Mouse (Mus musculus) testis, postnatal 14 days (tissue): ENCODE results near the gene Bmi1.

Source experiments
- DNase-seq: peaks from one replicate; pipeline ENCODE4 v3.0.0; 2021; ENCODE audit warnings: low spot score

The Bmi1 gene

DNA sequence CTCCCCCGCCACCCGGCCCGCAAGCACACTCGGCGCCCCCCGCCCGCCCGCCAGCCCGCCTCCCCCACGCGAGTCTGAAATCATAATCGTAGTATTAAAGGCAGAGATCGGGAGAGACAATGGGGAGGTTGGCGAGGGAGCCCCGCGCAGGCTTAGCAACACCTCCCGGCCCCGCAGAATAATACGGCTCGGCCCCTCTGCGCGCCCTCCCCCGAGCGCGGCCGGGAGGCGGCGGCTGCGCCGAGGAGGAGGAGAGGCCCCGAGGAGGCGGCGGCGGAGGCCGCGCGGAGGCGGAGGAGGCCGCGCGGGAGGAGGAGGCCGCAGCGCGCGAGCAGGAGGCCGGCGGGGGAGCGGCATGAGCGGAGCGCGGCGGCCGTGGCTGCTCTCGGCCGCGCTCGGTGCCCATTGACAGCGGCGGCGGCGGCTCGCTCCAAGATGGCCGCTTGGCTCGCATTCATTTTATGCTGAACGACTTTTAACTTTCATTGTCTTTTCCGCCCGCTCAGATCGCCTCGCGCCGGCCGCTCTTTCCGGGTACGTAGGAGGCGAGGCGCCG lies at the start of gene Bmi1:
Gene Bmi1 (plus strand): TSS at position 83 of the 556 bp plus-strand sequence.
- DNase-seq: peak; percentile 82

DNA sequence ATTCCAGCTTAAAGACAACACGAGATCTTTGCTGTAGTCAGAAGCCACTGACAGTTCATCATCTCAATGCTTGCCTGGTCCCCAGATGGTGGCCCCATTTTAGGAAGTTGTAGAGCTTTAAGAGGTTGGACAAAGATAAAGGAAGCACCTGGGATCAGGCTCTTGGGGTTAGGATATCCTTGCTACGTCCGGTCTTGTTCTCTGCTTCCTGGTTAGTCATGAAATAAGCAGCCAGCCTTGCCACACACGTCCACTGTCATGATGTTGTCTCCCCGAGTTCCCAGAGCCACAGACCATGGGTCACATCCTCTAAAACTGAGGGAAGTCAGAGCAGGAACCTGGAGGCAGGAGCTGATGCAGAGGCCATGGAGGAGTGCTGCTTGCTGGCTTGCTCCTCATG lies 46.3 kb upstream of the Bmi1 start:
- DNase-seq: no peak

DNA sequence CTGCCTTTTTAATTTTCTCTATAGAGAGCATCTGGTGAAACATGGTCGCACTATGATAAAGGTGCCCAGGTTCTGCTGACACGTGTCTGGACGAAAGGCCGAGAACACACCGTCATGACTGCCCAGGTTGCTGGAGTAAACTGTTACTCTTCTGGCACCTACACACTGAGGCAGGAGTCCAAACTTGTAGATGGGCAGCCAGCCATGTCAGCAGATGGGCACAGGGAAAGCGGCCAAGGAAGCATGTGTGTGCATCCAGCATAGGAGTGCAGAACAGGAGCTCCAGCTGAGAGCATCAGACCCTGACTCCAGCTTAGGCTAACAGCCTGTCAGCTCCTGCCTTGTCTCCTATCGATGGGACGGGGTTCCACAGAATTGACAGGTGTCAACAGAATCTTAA lies 41.8 kb upstream of the Bmi1 start:
- peak; percentile 19 for DNase-seq

DNA sequence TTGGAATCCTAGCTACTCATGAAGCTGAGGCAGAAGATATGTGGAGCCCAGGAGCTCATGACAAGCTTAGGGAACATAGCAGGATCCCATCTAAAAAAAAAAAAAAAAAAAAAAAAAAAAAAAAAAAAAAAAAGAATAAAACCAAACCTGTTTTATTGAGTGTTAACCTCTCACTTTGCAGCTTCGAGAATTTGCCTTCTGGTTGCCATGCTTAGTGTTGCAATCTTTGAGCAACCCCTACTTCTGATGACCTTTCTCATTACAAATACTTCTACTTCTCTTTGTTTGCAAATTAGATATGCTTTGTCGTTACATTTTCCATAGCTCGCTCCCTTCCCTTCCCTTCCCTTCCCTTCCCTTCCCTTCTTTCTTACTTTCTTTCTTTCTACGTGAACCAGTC lies 28.3 kb upstream of the Bmi1 start:
- DNase-seq: no peak

DNA sequence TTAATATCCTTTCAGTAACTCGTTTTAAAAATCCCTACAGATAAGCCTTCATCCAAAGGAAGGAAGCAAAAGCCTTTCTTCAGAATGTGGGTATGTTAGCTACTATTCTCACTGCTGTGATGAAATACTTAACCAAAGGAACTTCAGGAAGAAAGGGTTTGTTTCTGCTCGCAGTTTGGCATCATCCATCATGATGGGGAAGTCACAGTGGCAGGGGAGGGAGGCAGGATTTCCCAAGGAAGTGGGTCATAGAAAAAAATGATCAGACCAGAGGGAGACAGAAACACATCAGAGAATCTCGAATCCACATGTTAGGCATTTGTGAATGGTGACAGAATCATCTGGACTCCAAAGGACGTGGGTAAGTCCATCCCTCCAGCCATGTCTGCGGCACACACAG lies 22.0 kb upstream of the Bmi1 start:
- DNase-seq: no peak

DNA sequence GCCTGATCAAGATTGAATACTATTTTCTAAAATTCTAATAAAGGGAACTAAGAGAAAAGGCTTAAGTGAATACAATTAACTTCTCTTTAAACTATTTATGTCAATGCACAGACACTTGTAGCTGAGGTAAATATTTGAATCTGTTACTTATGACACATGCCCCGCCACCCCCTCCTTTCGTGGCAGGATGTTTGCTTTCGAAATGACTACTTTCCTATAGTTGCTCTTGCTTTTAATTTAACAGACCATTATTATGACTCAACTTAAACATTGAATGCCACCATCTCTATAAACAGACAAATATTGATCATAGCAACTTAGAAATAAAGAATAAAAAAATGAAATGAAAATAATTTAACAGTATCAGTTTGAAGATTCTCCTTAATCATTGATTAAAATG lies 12.8 kb upstream of the Bmi1 start:
- no peak for DNase-seq

DNA sequence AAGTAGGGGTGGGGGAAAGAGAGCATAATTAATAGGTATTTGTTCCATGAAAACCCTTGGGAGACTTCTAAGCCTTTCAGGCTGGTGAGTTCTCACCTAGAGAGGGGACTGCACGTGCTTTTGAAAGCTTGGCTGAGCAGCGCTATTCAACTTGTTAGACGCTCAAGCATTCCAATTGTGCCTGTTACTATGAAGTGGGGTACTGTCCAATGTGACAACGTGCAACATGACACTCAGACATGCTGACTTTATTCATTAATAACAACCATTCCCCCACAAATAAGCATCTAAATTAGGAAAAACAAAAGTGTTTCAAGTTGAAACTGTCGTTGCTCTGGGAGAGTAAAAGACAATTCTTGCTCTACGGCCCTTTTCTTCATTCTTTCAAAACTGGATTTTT lies 5.8 kb upstream of the Bmi1 start:
- DNase-seq: no peak

DNA sequence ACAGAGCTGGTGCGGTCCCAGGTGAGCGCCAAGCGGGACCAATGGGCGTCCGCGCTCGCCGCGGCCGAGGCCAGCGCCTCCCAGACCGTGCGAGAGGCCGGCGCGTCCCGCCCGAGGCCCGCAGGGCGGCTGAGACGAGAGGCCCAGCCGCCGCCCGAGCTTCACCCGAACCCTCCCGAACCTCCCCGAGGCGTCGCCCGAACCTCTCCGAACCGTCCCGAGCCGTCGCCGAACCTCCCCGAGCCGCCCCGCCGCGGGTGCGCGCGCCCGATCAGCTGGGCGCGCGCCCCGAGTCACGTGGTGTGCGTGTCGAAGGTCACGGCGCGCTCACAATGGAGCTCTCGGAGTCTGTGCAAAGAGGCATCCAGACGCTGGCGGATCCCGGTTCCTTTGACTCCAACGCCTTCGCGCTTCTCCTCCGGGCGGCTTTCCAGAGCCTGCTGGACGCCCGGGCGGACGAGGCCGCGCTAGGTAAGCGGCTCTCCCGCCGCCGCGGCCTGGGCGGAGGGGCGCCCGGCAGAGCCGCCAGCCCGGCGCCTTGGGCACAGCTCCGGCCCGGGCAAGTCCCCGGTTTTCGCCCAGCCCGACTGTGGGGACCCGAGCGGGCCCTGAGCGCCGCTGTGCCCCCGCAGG lies 4.6 kb upstream of the Bmi1 start, which contains the start of gene Commd3:
Gene Commd3 (plus strand): TSS at position 252 of the 633 bp plus-strand sequence.
- DNase-seq: peak; percentile 90

DNA sequence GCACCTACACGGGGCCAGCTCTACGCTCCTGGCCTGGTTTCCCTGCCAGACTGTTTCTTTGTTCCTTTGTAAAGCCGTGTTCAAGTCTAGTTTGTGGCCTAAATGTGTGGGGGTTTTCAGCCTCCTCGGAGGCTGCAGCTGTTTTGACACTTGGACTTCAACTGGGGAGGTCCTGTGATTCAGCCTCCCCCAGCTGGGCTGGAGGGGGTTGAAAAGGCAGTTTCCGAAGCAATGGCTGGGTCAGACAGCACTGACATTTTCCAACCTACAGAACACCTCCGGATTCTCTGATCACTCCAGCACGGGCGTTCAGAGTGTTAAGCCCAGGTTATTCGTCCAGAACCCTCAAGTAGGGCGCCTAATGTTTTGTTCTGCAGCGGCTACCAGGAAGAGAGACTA lies 4.1 kb upstream of the Bmi1 start:
- peak; percentile 45 for DNase-seq

DNA sequence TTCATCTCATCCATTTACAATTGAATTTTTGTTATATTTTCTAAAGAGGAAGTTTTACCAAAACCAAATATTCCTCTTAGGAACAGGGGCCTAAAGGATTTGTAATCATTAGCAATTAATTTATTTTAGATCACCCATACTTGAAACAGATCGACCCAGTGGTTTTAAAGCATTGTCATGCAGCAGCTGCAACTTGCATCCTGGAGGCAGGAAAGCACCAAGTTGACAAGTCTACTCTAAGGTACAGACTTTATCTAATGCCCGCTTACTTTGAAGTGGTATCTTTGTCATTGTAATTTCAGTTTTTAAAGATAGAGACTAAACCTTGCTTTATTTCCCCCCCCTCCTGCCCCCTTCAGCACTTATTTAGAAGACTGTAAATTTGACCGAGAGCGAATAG lies 3.1 kb upstream of the Bmi1 start:
- no peak for DNase-seq

DNA sequence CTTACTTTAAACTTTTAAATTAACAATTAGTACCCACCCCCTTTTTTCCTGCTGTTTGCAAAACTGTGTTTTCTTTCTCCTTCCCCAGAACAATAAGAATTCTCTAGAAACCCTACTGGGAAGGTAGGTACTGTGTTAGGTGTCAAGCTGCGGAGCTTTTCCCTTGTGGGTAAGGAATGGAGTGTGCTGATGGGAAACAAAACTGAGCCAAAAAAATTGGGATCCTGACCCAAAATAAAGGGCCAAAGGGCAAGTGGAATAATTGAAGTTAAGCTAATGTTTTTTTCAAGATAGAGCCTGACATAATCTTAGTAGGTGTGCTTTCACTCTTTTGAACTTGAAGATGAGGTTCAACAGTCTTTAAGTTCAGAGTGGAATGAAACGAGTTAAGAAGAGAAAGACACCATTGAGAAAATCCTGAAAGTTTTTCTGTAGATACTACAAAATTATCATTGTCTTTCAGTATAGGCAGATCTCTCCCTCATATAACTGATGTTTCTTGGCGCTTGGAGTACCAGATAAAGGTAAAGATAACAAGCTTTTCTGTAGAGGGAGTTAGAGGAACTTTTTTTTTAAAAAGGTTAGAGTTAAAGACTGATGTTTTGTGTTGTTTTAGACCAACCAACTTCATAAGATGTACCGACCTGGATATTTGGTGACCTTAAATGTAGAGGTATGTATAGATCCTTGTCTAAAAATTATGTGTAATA lies 2.5 kb upstream of the Bmi1 start:
- no peak for DNase-seq

DNA sequence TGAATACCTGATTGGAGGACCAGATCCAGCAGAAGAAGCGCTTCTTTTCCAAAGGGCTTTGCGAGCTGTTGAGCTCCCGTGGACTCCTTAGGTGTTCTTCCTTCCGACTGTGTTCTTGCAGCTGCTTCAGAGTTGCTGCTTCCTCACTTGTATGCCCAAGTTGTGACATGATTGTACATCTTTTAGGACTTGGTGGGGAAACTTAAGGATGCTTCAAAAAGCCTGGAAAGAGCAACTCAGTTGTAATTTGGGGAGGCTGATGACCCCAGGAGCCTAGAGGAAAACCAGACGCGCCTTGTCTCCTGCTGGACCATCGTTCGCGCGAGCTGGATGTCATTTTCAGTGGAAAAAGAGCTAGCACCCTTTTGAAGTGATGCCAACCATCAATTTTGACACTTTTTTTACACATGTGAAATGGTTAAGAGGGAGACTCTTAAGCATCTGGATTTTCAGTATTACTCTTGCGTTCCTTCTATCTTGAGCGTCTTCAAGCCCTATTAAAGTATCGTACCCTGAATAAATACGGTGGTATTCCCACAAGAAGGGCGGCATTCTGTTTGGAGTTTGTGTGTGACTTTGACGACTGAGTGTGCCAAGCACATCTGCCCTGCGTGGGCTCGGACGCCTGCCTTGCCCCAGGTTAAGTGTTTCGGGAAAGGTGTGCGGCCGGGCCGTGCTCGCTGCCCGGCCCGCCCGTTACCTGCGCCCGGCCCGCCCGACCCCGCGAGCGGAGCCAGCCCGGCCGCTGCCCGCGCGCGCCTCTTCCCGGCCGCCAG lies 949 bp upstream of the Bmi1 start:
- DNase-seq: no peak

DNA sequence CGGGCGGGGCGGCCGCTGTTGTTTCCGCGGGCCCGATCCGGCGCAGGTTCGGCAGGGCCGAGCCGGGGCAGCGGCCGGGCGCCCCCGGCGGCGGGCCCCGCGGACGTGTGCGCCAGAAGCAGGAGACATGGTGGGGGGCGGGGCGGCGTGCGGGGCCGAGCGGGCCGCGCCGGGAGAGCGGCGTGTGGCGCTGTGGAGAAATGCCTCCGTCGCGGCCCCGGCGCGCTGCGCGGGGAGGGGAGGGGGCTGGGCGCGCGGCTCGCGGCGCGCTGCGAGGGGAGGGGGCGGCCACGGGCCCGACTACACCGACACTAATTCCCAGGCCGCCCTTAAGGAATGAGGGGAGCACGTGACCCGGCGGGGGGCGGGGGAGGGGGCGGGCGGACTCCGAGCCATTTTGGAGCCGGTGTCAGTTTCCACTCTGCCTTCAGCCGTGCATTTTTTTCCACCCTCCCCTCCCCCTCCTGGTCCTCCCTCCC lies 322 bp upstream of the Bmi1 start:
- peak; percentile 88 for DNase-seq

DNA sequence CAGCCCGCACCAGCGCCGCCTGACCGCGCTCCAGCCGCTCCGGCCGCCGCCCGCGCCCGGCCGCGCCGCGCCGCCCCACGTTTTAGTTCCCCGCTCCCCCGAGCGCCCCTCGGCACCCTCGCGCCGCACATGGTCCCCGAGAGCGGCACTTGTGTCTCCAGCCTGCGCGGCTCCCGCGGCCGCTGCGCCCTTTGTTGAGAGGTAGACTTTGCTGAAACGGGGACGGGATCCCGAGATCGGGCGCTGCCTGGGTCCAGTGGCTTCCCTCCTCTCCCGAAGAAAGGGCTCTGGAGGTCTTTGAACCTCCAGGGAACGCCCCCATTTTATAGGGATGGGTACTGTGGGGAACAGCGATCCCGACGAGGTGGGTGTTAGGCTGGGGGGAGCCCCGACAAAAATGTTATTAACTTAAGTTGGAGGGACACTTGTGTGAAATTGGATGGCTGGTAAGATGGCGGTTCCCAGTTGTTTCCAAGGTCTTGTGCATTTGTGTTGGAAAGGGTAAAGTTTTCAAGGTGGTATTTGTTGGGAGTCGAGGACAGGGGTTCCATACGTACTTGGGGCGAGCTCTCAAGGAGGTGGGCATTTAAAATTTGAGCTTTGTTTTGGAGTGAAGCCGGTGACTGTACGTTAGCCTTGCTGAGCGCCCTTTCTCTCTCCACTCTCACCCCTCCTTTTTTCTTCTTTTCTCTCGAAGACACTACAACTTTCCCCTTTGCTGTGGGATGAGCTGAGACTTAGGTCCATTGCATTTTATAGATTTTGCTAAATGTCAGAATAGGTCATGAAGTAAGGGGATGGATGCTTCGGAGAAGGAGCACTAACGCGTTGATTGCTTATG lies 1.0 kb downstream of the Bmi1 start:
- peak; percentile 75 for DNase-seq

DNA sequence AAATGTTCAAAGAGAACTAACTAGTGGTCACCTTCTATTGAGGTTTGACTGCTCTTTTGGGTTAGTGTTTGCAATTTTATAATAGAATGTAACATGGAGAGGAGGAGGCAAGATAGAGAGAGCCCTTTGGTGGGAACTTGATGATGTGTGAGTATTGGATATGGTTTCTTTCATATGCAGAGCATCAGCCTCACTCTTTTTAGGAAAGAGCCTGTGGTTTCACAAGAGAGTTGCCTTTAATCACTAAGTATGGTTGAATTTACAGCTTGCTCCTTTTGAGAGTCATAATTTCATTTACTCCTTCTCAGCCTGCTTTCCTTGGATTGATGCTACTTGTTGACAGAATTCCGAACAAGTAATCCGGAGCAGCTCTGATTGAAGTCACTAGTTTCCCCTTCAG lies 2.9 kb downstream of the Bmi1 start:
- DNase-seq: no peak

DNA sequence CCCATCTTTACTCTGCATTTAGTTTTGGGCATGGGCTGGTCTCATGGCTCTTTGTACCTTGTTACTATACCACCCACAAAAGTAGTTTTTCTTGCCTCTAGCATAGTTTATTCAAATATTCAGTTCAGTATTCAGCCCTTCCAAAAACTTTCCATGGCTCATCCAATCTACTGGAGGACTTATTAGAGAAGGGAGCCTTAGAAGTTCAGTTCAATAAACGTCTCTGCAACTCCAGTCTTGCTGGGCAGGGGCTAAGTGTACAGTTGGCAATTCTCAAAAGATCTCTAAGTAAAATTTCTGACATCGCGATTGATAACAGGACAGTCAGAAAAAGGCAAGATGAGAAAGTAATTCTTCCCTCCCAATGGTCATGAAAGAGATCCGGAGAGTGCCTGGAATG lies 3.7 kb downstream of the Bmi1 start:
- no peak for DNase-seq

DNA sequence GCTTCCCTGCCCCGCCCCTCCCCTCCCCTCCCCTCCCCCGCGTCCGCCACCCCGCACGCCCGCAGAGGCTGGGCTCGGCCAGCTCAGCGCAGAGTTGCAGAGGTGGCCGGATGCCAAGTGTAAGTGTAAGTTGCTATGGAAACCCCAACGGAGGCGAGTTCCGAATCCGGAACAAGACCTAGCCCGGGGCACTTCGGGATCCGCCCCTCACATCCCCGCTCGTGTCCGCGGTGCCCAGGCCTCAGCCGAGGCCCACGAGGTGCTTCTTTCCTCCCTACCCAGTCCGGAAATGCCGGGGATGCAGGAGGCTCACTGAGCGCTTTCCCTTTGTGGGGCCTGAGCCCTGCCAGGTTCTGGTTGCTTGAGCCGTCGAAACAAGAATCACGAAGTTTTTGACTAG lies 4.1 kb downstream of the Bmi1 start:
- DNase-seq: peak; percentile 70

DNA sequence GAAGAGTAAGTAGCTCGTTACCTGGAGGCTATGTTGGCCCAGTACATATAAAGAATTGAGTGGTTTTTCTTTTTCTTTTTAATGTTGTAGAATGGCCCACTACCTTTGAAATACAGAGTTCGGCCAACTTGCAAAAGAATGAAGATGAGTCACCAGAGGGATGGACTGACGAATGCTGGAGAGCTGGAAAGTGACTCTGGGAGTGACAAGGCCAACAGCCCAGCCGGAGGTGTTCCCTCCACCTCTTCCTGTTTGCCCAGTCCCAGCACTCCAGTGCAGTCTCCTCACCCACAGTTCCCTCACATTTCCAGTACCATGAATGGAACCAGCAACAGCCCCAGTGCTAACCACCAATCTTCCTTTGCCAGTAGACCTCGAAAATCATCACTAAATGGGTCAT lies 7.2 kb downstream of the Bmi1 start:
- DNase-seq: no peak

DNA sequence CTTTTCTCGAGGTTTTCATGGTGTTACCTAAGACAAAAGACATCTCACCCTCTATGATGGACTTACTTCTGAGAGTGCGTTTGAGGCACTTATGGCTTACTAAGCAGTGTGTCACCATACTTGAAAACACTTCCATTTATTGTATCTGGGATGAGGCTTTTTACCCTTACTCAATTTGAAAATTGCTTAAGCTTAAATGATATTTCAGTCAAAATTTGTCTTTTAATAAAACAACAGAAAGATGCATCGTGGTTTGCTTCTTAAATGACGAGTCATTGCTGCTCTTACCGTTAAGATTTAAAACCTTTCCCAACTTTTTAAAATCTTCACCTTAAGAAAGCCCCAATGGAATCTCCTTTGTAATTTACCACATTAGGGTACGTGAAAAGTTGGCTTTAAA lies 9.6 kb downstream of the Bmi1 start:
- no peak for DNase-seq

DNA sequence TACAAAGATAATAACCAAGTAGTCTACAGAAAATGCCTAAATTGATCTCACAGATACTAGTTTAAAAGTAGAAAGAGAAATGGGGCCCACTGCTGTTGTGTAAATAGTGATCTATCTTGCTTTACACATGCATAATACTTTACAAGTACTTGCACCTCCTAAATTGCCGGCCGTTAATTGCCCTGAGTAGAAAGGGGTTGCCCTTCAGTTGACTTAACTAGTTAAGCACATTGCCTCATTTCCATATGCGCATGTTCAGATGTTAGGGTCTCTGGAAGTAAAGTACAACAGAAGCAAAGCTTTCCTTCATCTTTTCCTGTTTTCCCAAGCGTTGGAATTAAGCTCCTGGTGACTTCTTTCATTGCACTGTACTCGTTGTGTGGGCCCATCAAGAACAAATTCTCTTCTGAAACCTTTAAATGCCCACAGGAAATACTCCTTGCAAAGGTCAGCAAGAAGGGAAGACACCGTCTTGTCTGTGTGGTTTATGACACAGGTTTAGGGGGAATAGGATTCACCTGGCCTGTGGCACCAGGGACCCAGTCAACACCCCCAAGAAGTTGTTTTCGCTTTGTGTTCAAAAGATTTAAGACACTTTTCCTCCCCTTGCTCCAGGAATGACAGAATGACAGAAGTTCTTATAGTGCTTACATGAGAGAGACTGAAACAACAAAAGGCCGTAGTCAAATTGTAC lies 10.2 kb downstream of the Bmi1 start:
- no peak for DNase-seq

DNA sequence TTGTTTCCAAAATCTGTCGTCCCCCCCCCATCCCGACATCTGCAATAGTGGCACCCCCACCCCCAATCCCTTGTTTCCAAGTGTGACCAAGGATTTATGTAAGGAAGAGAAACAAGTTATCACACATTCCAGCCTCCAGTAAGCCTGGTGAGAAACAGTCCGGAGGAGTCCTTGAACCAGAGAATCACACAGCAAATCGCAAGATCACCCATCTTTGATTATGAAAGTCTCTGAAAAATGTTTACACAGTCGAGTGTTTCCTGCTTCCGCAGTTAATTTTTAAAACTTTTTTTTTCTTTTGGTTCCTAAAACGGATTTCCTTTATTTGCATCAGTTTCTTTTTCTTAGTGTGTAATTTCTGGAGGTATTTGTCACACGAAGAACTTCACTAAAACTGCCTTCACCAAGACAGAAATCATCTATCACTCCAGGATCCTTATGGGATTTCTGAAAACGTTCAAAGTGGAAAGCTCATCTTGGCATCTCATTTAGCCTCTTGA lies 10.9 kb downstream of the Bmi1 start:
- DNase-seq: no peak
